Mouse (Mus musculus): Measurements from ENCODE around the gene Dhrs4. TPM values are rescaled to one million over a fixed set of nuclear protein-coding genes. Genes with fewer than 3 reads are reported as not detected.

The Dhrs4 gene
- total RNA-seq, 1 experiment from 2014 or later: 83.7 TPM

- DNase-seq: peak; percentile 53
Measured at GRCm38 (mm10) chr14:55536116-55536745, 57.7 kb downstream of the Dhrs4 start.

Other genes starting within 250 kb of the Dhrs4 start
- gene Carmil3, start 11.9 kb downstream of the Dhrs4 start, total RNA-seq (2021): 7.3 and 9.6 TPM in 2 replicates
- 0.12 TPM in 1 of 2 replicates, not detected in the other for gene Cpne6, start 31.7 kb downstream of the Dhrs4 start, total RNA-seq (2021)
- not detected in 2 replicates for gene Nrl, start 46.2 kb downstream of the Dhrs4 start, total RNA-seq (2021)
- gene Pck2, start 61.5 kb downstream of the Dhrs4 start, total RNA-seq (2021): 33.9 and 46.2 TPM in 2 replicates
- 131 and 160 TPM in 2 replicates for gene Dcaf11, start 81.2 kb downstream of the Dhrs4 start, total RNA-seq (2021)
- gene A730061H03Rik, start 81.6 kb downstream of the Dhrs4 start, total RNA-seq (2021): 2.6 TPM in 1 of 2 replicates, not detected in the other
- 1.7 and 2.6 TPM in 2 replicates for gene Fitm1, start 96.9 kb downstream of the Dhrs4 start, total RNA-seq (2021)
- 328 and 383 TPM in 2 replicates for gene Psme1, start 99.4 kb downstream of the Dhrs4 start, total RNA-seq (2021)
- 34.5 and 61.6 TPM in 2 replicates for gene Emc9, start 106.5 kb downstream of the Dhrs4 start, total RNA-seq (2021)
- gene Psme2, start 112.4 kb downstream of the Dhrs4 start, total RNA-seq (2021): 357 and 368 TPM in 2 replicates
- 37.4 and 49.3 TPM in 2 replicates for gene Rnf31, start 113.0 kb downstream of the Dhrs4 start, total RNA-seq (2021)
- gene Irf9, start 124.8 kb downstream of the Dhrs4 start, total RNA-seq (2021): 24.2 and 24.8 TPM in 2 replicates
- 13.6 TPM in 2 replicates for gene Rec8, start 139.3 kb downstream of the Dhrs4 start, total RNA-seq (2021)
- gene Ipo4, start 157.2 kb downstream of the Dhrs4 start, total RNA-seq (2021): 100 and 141 TPM in 2 replicates
- gene Gm49378, start 159.1 kb downstream of the Dhrs4 start, total RNA-seq (2021): 2.4 and 2.5 TPM in 2 replicates
- gene Tm9sf1, start 165.0 kb downstream of the Dhrs4 start, total RNA-seq (2021): 81.1 and 98.6 TPM in 2 replicates
- 2.6 and 2.9 TPM in 2 replicates for gene Tssk4, start 171.4 kb downstream of the Dhrs4 start, total RNA-seq (2021)
- 73.5 and 88.6 TPM in 2 replicates for gene Mdp1, start 181.8 kb downstream of the Dhrs4 start, total RNA-seq (2021)
- 28.0 and 32.2 TPM in 2 replicates for gene Gmpr2, start 193.2 kb downstream of the Dhrs4 start, total RNA-seq (2021)
- 347 and 352 TPM in 2 replicates for gene Nedd8, start 193.4 kb downstream of the Dhrs4 start, total RNA-seq (2021)
- gene Tinf2, start 203.1 kb downstream of the Dhrs4 start, total RNA-seq (2021): 30.0 and 36.4 TPM in 2 replicates
- gene Tgm1, start 235.2 kb downstream of the Dhrs4 start, total RNA-seq (2021): not detected in 2 replicates
- 23.7 and 28.1 TPM in 2 replicates for gene Rabggta, start 243.5 kb downstream of the Dhrs4 start, total RNA-seq (2021)

Measured in adrenal gland, postnatal 25 days (tissue).